Mouse (Mus musculus) MEL (cell line): ENCODE data around the gene Ier3.

ENCODE experiments used
- CTCF ChIP-seq, 3 experiments: IDR thresholded peaks in 2 of 3; conservative IDR thresholded peaks in 1 of 3; 2 replicates each; pipeline ENCODE4 v1.5.1; 2011 to 2012; ENCODE audit warnings: low read length in 3 of 3, low read depth in 2 of 3, mild to moderate bottlenecking in 2 of 3, improper control_type of control experiment in 1 of 3, inconsistent platforms in 1 of 3, mixed read lengths in 1 of 3, moderate library complexity in 1 of 3; ENCODE audit not compliant: control insufficient read depth in 1 of 3, insufficient read depth in 1 of 3, poor library complexity in 1 of 3, severe bottlenecking in 1 of 3
- EP300 ChIP-seq, 2 experiments: IDR thresholded peaks; 2 replicates each; pipeline ENCODE4 v1.6.1; 2011; ENCODE audit warnings: improper control_type of control experiment in 2 of 2, low read length in 2 of 2, low read depth in 1 of 2, mild to moderate bottlenecking in 1 of 2
- KAT2A ChIP-seq: conservative IDR thresholded peaks from 2 replicates; pipeline ENCODE4 v1.6.1; 2012; ENCODE audit warnings: low read depth, low read length, improper control_type of control experiment, inconsistent platforms
- MAX ChIP-seq: IDR thresholded peaks from 2 replicates; pipeline ENCODE4 v1.6.1; 2011; ENCODE audit warnings: low read length, improper control_type of control experiment
- POLR2A ChIP-seq, 2 experiments: IDR thresholded peaks; 2 replicates each; pipeline ENCODE4 v1.6.1; 2011 to 2012; ENCODE audit warnings: low read length in 2 of 2, mild to moderate bottlenecking in 2 of 2, control low read depth in 1 of 2, improper control_type of control experiment in 1 of 2, low read depth in 1 of 2, moderate library complexity in 1 of 2; ENCODE audit not compliant: control insufficient read depth in 1 of 2, insufficient read depth in 1 of 2, poor library complexity in 1 of 2
- TCF12 ChIP-seq: IDR thresholded peaks from 2 replicates; pipeline ENCODE4 v1.6.1; 2014; ENCODE audit warnings: low read depth, mild to moderate bottlenecking, inconsistent platforms, low read length, improper control_type of control experiment, moderate library complexity
- ZKSCAN1 ChIP-seq: IDR thresholded peaks from 2 replicates; pipeline ENCODE4 v1.6.1; 2012; ENCODE audit warnings: low read depth, mild to moderate bottlenecking, inconsistent platforms, low read length, improper control_type of control experiment, moderate library complexity
- ZNF384 ChIP-seq: IDR thresholded peaks from 2 replicates; pipeline ENCODE4 v1.6.1; 2012; ENCODE audit warnings: low read depth, mild to moderate bottlenecking, inconsistent platforms, low read length, improper control_type of control experiment

DNA sequence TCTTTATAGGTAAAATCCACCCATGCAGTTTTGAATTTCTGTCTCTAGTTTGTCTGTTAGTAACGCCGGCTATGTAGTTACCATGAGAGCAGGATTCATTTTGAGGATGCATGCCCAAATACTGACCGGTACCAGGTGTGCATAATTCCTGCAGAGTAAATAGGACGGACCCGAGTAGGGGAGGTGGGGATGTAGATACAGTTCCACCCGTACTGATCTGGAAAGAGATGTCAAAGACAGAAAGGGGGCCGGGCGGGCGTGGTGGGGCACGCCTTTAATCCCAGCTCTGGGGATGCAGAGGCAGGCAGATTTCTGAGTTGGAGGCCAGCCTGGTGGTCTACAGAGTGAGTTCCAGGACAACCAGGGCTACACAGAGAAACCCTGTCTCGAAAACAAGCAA lies 20.5 kb downstream of the Ier3 start:
- TF ChIP-seq KAT2A (no peak), EP300 (IDR thresholded peaks at IDR 0.05; ENCODE audit: low read depth in 1 of 2, low read length in 2 of 2) (no peak), POLR2A (IDR thresholded peaks at IDR 0.05; ENCODE audit: control insufficient read depth in 1 of 2, insufficient read depth in 1 of 2, low read depth in 1 of 2, low read length in 2 of 2, poor library complexity in 1 of 2) (no peak), ZKSCAN1 (no peak), TCF12 (no peak), CTCF (IDR thresholded peaks at IDR 0.05 in 2 of 3, conservative IDR thresholded peaks at IDR 0.05 in 1 of 3; ENCODE audit: control insufficient read depth in 1 of 3, insufficient read depth in 1 of 3, low read depth in 2 of 3, low read length in 3 of 3, poor library complexity in 1 of 3, severe bottlenecking in 1 of 3) (no peak), ZNF384 (no peak), MAX (no peak)
